Mouse (Mus musculus): ENCODE measurements around the gene Tprn.

- TF ChIP-seq CTCF (IDR thresholded peaks at IDR 0.05; ENCODE audit: extremely low read depth, insufficient read depth, insufficient read length, insufficient replicate concordance) (no peak), POLR2A (IDR thresholded peaks at IDR 0.05; ENCODE audit: low read depth, low read length) (no peak)
Observed at GRCm38 (mm10) chr2:25229582-25229981, 32.8 kb upstream of the Tprn start.
